Mouse (Mus musculus) lung, adult 2 months (tissue): Measurements from ENCODE around the gene Fbxo10. TPM values are rescaled to one million over a fixed set of nuclear protein-coding genes. Genes with fewer than 3 reads are reported as not detected.
"Not testable (repeated sequence)": the region's sequence is repeated elsewhere in the genome, so short reads cannot be mapped to it uniquely, and the experiment has no call there.

Source experiments
- DNase-seq: peaks from one replicate; pipeline ENCODE4 v3.0.0; 2022
- H3K4me1 ChIP-seq: fragments of 200-500 bp; 2 replicates; pipeline ENCODE4 v1.6.1; 2011; ENCODE audit warnings: low read length; ENCODE audit not compliant: control insufficient read depth, insufficient read depth
- H3K4me3 ChIP-seq: fragments of 200-500 bp; replicated peaks from 2 replicates; pipeline ENCODE3; 2011; ENCODE audit warnings: low read depth, mild to moderate bottlenecking, control low read depth, low read length; ENCODE audit errors: extremely low read depth
- CTCF ChIP-seq: fragments of 200-500 bp; IDR thresholded peaks from 2 replicates; pipeline ENCODE4 v1.5.1; 2011; ENCODE audit warnings: mild to moderate bottlenecking, low read length, control low read depth; ENCODE audit not compliant: insufficient read depth
- POLR2A ChIP-seq: fragments of 200-500 bp; IDR thresholded peaks from 2 replicates; pipeline ENCODE4 v1.6.1; 2011; ENCODE audit warnings: low read depth, mild to moderate bottlenecking, control low read depth, low read length, borderline replicate concordance; ENCODE audit errors: extremely low read depth
- WGBS: fragments of 180-500 bp; shearing (Covaris S2); methylation state at CpG from one replicate; pipeline ENCODE4 v1.1.7; 2018; 5-methylcytosine and 5-hydroxymethylcytosine counted together
- polyA plus RNA-seq: library from polyadenylated mRNA; depleted of rRNA; stranded (reverse); fragments of >200 nt; gene quantifications from 2 replicates; pipeline ENCODE4 v1.2.3, GENCODE M21; 2012

Fbxo10 gene
- polyA plus RNA-seq, 1 experiment, result 15.2 TPM

DNA sequence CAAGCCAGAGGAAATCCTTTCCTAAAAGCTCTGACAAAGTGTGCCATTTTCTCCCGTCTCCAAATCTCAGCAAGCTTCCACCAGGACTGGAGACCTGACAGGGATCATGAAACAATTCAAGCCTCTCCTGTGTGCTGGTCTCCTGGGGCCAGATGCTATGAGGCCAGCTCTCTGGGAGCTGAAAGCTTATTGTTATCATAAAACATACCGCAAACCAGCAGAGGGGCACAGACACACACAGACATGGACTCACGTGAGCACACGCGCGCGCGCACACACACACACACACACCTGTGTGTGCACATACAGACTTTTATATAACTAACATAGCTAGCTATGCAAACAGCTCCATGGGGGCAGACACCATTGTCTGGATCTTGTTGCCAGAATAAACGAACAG, 1.5 kb downstream of the Fbxo10 start:
- no peak for DNase-seq
- Histone ChIP-seq H3K4me1 (no peaks in the 10 kb centered on the region), H3K4me3 (no peak overlapping the region)
- TF ChIP-seq POLR2A, result no peak
- TF ChIP-seq CTCF, result no peak
- WGBS, result 71% methylated on average over 9 of the region's 9 CpGs

DNA sequence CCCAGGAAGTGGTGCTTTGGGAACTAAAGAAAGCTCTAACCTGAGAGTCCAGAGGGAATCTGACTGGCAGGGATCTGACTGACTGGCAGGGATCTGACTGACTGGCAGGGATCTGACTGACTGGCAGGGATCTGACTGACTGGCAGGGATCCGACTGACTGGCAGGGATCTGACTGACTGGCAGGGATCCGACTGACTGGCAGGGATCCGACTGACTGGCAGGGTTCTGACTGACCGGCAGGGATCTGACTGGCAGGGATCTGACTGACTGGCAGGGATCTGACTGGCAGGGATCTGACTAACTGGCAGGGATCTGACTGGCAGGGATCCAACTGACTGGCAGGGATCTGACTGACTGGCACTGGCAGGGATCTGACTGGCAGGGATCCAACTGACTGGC, 3.4 kb downstream of the Fbxo10 start:
- H3K4me1 ChIP-seq, DNase-seq, H3K4me3 ChIP-seq: not testable (repeated sequence)
- 83% methylated on average over 4 of the region's 4 CpGs for WGBS

GRCm38 (mm10) chr4:45073544-45073943, 10.9 kb downstream of the Fbxo10 start:
- WGBS, result 81% methylated on average over 6 of the region's 6 CpGs
- H3K4me1 ChIP-seq, result no peaks in the 10 kb centered on the region
- DNase-seq, result no peak
- H3K4me3 ChIP-seq, result no peak overlapping the region
- TF ChIP-seq POLR2A, result no peak
- TF ChIP-seq CTCF, result no peak

DNA sequence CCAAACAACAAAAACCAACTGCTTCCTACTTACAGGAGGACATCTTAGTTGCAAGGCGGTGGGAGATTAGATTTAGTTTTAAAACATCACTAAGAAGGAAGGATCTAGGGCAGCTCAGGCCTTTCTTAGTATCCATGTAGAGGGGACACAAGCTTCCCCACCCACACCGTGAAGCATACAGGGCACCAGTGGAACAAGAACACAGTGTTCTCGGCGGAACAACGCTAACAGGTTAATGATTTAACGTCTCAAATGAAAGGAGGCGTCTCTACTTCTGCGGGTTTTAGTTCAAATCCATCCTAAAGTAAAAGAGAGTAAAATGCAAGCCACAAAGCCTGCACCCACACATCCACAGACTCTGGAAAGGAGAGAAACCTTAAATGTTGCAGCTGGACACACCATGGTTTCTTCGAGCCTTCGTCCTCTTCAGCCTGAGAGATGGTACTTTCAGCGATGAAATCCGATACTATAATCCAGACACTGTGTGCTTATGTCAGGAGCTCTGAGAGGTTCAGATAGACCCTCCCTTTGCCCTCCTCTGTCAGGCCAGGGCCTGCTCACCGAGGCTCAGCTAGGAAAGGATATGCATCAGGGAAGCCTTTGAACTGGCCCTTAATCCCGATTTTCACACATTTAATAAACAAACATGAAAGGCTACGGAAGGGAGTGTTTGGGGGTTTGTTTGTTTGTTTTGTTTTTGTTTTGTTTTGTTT, 12.0 kb downstream of the Fbxo10 start:
- WGBS, result 77% methylated on average over 15 of the region's 15 CpGs
- TF ChIP-seq POLR2A (no peak), CTCF (no peak)
- Histone ChIP-seq H3K4me3 (no peak overlapping the region), H3K4me1 (no peaks in the 10 kb centered on the region)
- DNase-seq, result no peak

GRCm38 (mm10) chr4:45067742-45068141, 16.7 kb downstream of the Fbxo10 start:
- WGBS, result 80% methylated on average over 4 of the region's 4 CpGs
- DNase-seq, result no peak
- no peaks in the 10 kb centered on the region for H3K4me1 ChIP-seq
- H3K4me3 ChIP-seq, result no peak overlapping the region
- TF ChIP-seq POLR2A (no peak), CTCF (no peak)

DNA sequence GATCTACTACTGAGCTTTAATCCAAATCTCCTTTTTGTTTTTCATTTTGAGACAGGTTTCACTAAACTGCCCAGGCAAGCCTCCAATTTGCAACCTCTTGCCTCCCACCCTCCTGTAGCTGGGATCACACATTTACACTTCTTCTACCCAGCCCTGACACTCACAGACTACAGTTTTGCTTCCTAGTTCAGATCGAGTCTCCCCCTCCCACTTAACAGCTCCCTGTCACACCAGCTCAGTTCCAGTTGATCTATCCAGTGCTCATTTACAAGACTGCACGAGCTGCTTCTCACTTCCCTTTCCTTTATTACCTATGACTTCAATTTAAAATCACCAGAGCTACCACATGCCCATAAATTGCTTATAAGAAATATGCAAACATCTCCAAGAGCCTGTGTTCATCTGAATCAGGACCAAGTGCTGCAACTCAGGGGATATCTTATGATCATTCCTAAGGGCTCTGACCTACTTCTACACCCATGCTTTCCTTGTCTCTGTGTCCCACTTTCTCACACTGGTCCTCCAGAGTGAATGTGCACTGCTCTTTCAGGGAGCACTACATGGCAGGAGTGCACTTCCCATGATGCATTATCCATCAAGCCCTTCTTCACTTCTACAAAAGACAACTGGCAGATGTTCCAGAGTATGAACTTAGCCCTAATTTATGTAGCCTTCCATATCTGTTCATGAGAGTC, 18.2 kb downstream of the Fbxo10 start:
- Histone ChIP-seq H3K4me1 (no peaks in the 10 kb centered on the region), H3K4me3 (no peak overlapping the region)
- TF ChIP-seq POLR2A, result no peak
- TF ChIP-seq CTCF, result no peak
- WGBS, result 41% methylated on average over 2 of the region's 2 CpGs
- DNase-seq, result no peak

- H3K4me1 ChIP-seq, result no peaks in the 10 kb centered on the region
- 87% methylated on average over 2 of the region's 2 CpGs for WGBS
- no peak for DNase-seq
- TF ChIP-seq POLR2A (no peak), CTCF (no peak)
- H3K4me3 ChIP-seq, result no peak overlapping the region
These were observed 19.8 kb downstream of the Fbxo10 start for GRCm38 (mm10) chr4:45064577-45064976.

- not testable (repeated sequence) for H3K4me1 ChIP-seq, H3K4me3 ChIP-seq, DNase-seq
- WGBS, result 93% methylated on average over 1 of the region's 1 CpGs
These were observed 20.6 kb downstream of the Fbxo10 start for GRCm38 (mm10) chr4:45063836-45064235.

GRCm38 (mm10) chr4:45055451-45055850, 29.0 kb downstream of the Fbxo10 start:
- Histone ChIP-seq H3K4me1 (no peaks in the 10 kb centered on the region), H3K4me3 (no peak overlapping the region)
- 77% methylated on average over 8 of the region's 8 CpGs for WGBS
- TF ChIP-seq CTCF, result no peak
- TF ChIP-seq POLR2A, result no peak
- DNase-seq, result no peak

- H3K4me1 ChIP-seq, result no peaks in the 10 kb centered on the region
- TF ChIP-seq CTCF, result no peak
- no peak for TF ChIP-seq POLR2A
- no peak overlapping the region for H3K4me3 ChIP-seq
- WGBS, result 49% methylated on average over 3 of the region's 3 CpGs
- DNase-seq, result no peak
These were observed 29.5 kb downstream of the Fbxo10 start for GRCm38 (mm10) chr4:45054862-45055261.
